13 mouse cellular contexts compared by ENCODE assay signal in the genomic region with DNA sequence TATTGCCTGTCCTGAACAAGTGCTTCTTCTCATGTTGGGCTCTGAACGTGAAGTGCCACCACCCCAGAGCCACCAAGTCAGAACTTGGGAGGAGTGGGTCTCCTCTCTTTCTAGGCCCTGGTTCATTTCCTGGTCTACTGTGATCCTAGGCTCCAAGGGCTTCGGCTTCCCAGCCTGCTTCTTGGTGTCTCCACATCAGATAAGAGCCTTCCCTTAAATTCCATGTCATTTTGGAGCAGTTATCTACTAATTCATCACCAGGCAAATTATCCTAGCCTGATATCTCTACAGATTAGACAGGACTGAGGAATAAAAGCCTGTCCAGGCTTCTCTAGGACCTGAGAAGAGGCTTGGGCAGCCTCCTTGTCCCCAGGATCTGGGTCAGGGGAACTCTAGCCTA. TPM values are rescaled to one million over a fixed set of nuclear protein-coding genes. Genes with fewer than 3 reads are reported as not detected.
DNase-seq lines count a peak whose midpoint lies in the region; ATAC-seq lines count a peak whose summit lies in the region.
"Had no signal": no experiment of that assay in that cellular context is flagged by ENCODE, and none has a peak within 500 bp of the region (broad histone marks: within the 10 kb centered on the region; RNA-seq: fewer than 3 reads in every experiment).

No protein-coding gene starts in this region.

- ATAC-seq in heart, embryonic 11.5 days (replicated peaks; ENCODE audit: insufficient number of reproducible peaks, low FRiP score, low TSS enrichment) = no peak
- no peak for ATAC-seq in kidney, embryonic 15.5 days (replicated peaks; ENCODE audit: low FRiP score)
- ATAC-seq in megakaryocyte, adult 5-6 weeks (ENCODE audit: poor library complexity, severe bottlenecking) = no peak
- ATAC-seq: forebrain, postnatal 0 days; Patski had no signal

- DNase-seq in heart, adult 18-20 months = no peak
- DNase-seq in kidney, adult 9 months = no peak
- no peak for DNase-seq in urinary bladder, adult 18-20 months (ENCODE audit: low spot score in 2 of 2)
- DNase-seq in B cell, adult 2 months = no peak
- DNase-seq: forebrain, postnatal 0 days; heart, postnatal 36 days had no signal

- H3K4me3 ChIP-seq in heart, embryonic 11.5 days (ENCODE audit: low read depth, low read length) = no peak overlapping the region
- no peak overlapping the region for H3K4me3 ChIP-seq in kidney, embryonic 15.5 days (replicated peaks)
- H3K4me3 ChIP-seq in megakaryocyte, embryonic 14.5 days (replicated peaks) = peak overlapping the region; percentile 79
- H3K4me3 ChIP-seq: erythroblast, embryonic 14.5 days had no signal

- peak overlapping the region; percentile 66; the same call in 1 of the 2 replicates for H3K27ac ChIP-seq in heart, embryonic 11.5 days (ENCODE audit: low read depth, low read length)
- peak overlapping the region; percentile 82 for H3K27ac ChIP-seq in kidney, embryonic 15.5 days

- no peaks in the 10 kb centered on the region for H3K27me3 ChIP-seq in heart, embryonic 11.5 days (ENCODE audit: control insufficient read depth, insufficient read depth, low read length)
- H3K27me3 ChIP-seq in kidney, embryonic 15.5 days = no peaks in the 10 kb centered on the region
- no peaks in the 10 kb centered on the region for H3K27me3 ChIP-seq in megakaryocyte, embryonic 14.5 days (replicated peaks)
- H3K27me3 ChIP-seq: Patski had no signal

- no peak overlapping the region for H3K4me2 ChIP-seq in heart, embryonic 11.5 days
- H3K4me2 ChIP-seq in kidney, embryonic 15.5 days = no peak overlapping the region
- H3K4me2 ChIP-seq: midbrain, embryonic 11.5 days had no signal

- H3K4me1 ChIP-seq in heart, embryonic 11.5 days (ENCODE audit: control insufficient read depth, insufficient read depth, low read length) = peaks cover 55% of the 10 kb centered on the region
- H3K4me1 ChIP-seq in kidney, embryonic 15.5 days = peaks cover 63% of the 10 kb centered on the region
- peaks cover 100% of the 10 kb centered on the region for H3K4me1 ChIP-seq in megakaryocyte, embryonic 14.5 days

- H3K36me3 ChIP-seq in heart, embryonic 11.5 days (ENCODE audit: control insufficient read depth, insufficient read depth, low read length) = no peaks in the 10 kb centered on the region
- no peaks in the 10 kb centered on the region for H3K36me3 ChIP-seq in kidney, embryonic 15.5 days
- peaks cover 39% of the 10 kb centered on the region for H3K36me3 ChIP-seq in megakaryocyte, embryonic 14.5 days (replicated peaks; ENCODE audit: low read length)

- WGBS in heart, embryonic 11.5 days (ENCODE audit: insufficient replicate concordance) = 62% methylated on average over 2 of the region's 2 CpGs
- WGBS in kidney, embryonic 15.5 days = 65% methylated on average over 2 of the region's 2 CpGs

- H3K9me3 ChIP-seq in heart, embryonic 11.5 days (replicated peaks; ENCODE audit: control insufficient read depth, low read length) = no peaks in the 10 kb centered on the region
- no peaks in the 10 kb centered on the region for H3K9me3 ChIP-seq in kidney, embryonic 15.5 days (replicated peaks)
- no peaks in the 10 kb centered on the region for H3K9me3 ChIP-seq in megakaryocyte, embryonic 14.5 days

- no peak overlapping the region for H3K9ac ChIP-seq in heart, embryonic 11.5 days (ENCODE audit: low read depth, low read length)
- H3K9ac ChIP-seq in kidney, embryonic 15.5 days = no peak overlapping the region
- H3K9ac ChIP-seq: forebrain, postnatal 0 days had no signal

RNA-seq across cellular contexts. Expression of gene Pofut2, which starts 42.7 kb away (rescaled TPM):
- polyA plus RNA-seq in heart, embryonic 11.5 days (2014; fragmentation: Nextera tagmentation; extraction: Ambion mirVana) = 118 and 133 TPM in 2 replicates
- 10 to 100 TPM; 42.2 to 42.9 TPM for total RNA-seq in heart, adult 18-20 months (2021)
- 118 and 134 TPM in 2 replicates for polyA plus RNA-seq in kidney, embryonic 15.5 days (2015; fragmentation: Nextera tagmentation; extraction: Ambion mirVana)
- 78.3 and 80.8 TPM in 2 replicates for polyA plus RNA-seq in megakaryocyte, embryonic 14.5 days (2012; ENCODE audit: insufficient read depth, low replicate concordance)
- 16.2 and 17.2 TPM in 2 replicates for total RNA-seq in megakaryocyte, adult 5-6 weeks (2015)
- total RNA-seq in megakaryocyte, adult 5-6 weeks (2017) = 11.0 and 19.2 TPM in 2 replicates

RNA-seq across cellular contexts. Expression of gene Col18a1, which starts 50.0 kb away (rescaled TPM):
- 113 and 164 TPM in 2 replicates for polyA plus RNA-seq in heart, embryonic 11.5 days (2014; fragmentation: Nextera tagmentation; extraction: Ambion mirVana)
- 1 to 10 TPM; 7.9 to 8.5 TPM for total RNA-seq in heart, adult 18-20 months (2021)
- 195 and 206 TPM in 2 replicates for polyA plus RNA-seq in kidney, embryonic 15.5 days (2015; fragmentation: Nextera tagmentation; extraction: Ambion mirVana)
- 946 and 2,951 TPM in 2 replicates for polyA plus RNA-seq in megakaryocyte, embryonic 14.5 days (2012; ENCODE audit: insufficient read depth, low replicate concordance)
- 0.09 TPM in 1 of 2 replicates, not detected in the other for total RNA-seq in megakaryocyte, adult 5-6 weeks (2015)
- total RNA-seq in megakaryocyte, adult 5-6 weeks (2017) = not detected in 2 replicates
